In the genomic region with DNA sequence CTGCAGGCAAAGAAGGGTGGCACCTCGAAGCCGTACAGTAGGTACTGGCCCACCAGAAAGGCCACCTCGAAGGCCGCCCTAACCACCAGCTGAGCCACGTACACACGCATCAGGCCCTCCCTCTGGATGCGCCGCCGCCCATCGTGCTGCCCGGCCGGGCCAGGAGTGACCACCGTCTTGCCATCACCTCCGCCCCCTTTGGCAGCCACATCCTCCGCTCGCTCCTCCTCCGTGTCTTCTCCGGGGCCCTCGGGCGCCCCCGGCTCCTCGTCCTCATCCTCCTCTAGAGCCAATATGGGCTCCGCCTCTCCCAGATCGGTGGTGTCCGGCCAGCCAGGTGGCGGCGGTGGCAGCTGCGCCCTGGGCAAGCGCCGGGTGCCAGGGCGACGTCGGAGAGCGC, we compare ENCODE assay signal across 11 mouse cellular contexts. TPM values are rescaled to one million over a fixed set of nuclear protein-coding genes. Genes with fewer than 3 reads are reported as not detected.
A peak's percentile ranks its signal among the peaks of the same experiment; 100 is the strongest.
DNase-seq lines count a peak whose midpoint lies in the region; ATAC-seq and TF ChIP-seq lines count a peak whose summit lies in the region.
"Had no signal": no experiment of that assay in that cellular context is flagged by ENCODE, and none has a peak within 500 bp of the region (broad histone marks: within the 10 kb centered on the region; RNA-seq: fewer than 3 reads in every experiment).

No protein-coding gene starts in this region.

- H3K27ac ChIP-seq in forebrain, embryonic 13.5 days, result no peak overlapping the region
- H3K27ac ChIP-seq in forebrain, embryonic 16.5 days (ENCODE audit: low read length), result no peak overlapping the region
- no peak overlapping the region for H3K27ac ChIP-seq in kidney, embryonic 16.5 days (ENCODE audit: low read length)
- H3K27ac ChIP-seq in ES-Bruce4 (ENCODE audit: insufficient read depth, low read length), result no peak overlapping the region
- H3K27ac ChIP-seq in limb, embryonic 11.5 days (replicated peaks; ENCODE audit: low read depth, low read length), result no peak overlapping the region
- H3K27ac ChIP-seq: hindbrain, embryonic 15.5 days had no signal

- no peak for TF ChIP-seq CTCF in ES-Bruce4 (IDR thresholded peaks at IDR 0.05; ENCODE audit: low read depth, low read length)

- no peak overlapping the region for H3K4me2 ChIP-seq in forebrain, embryonic 13.5 days
- H3K4me2 ChIP-seq in forebrain, embryonic 16.5 days (ENCODE audit: low read length), result no peak overlapping the region
- H3K4me2 ChIP-seq in kidney, embryonic 16.5 days (replicated peaks; ENCODE audit: low read depth, low read length), result peak overlapping the region; percentile 28
- no peak overlapping the region; the same call in 1 of the 2 replicates for H3K4me2 ChIP-seq in limb, embryonic 11.5 days (ENCODE audit: low read depth, severe bottlenecking)

- H3K36me3 ChIP-seq in forebrain, embryonic 13.5 days (ENCODE audit: poor library complexity, severe bottlenecking), result no peaks in the 10 kb centered on the region
- no peaks in the 10 kb centered on the region; the same call in 1 of the 2 replicates for H3K36me3 ChIP-seq in forebrain, embryonic 16.5 days (ENCODE audit: control insufficient read depth, insufficient read depth)
- no peaks in the 10 kb centered on the region for H3K36me3 ChIP-seq in kidney, embryonic 16.5 days (ENCODE audit: insufficient read depth, low read length)
- no peaks in the 10 kb centered on the region for H3K36me3 ChIP-seq in ES-Bruce4 (ENCODE audit: control insufficient read depth, insufficient read depth, low read length, poor library complexity, severe bottlenecking)
- no peaks in the 10 kb centered on the region for H3K36me3 ChIP-seq in limb, embryonic 11.5 days (ENCODE audit: control insufficient read depth, insufficient read depth, low read length)
- H3K36me3 ChIP-seq: hindbrain, embryonic 15.5 days had no signal

- no peak for DNase-seq in kidney, adult 11 months
- no peak for DNase-seq in limb, embryonic 11.5 days (ENCODE audit: low spot score)
- no peak for DNase-seq in layer of hippocampus, postnatal 36 days
- no peak for DNase-seq in adrenal gland, postnatal 14 days
- DNase-seq: cerebellum, postnatal 25 days; midbrain, embryonic 14.5 days had no signal

- H3K27me3 ChIP-seq in forebrain, embryonic 13.5 days, result peaks cover 63% of the 10 kb centered on the region
- H3K27me3 ChIP-seq in forebrain, embryonic 16.5 days (replicated peaks; ENCODE audit: control insufficient read depth, insufficient read depth, low read length), result peaks cover 58% of the 10 kb centered on the region
- peaks cover 54% of the 10 kb centered on the region for H3K27me3 ChIP-seq in kidney, embryonic 16.5 days (ENCODE audit: insufficient read depth, low read length)
- peaks cover 11% of the 10 kb centered on the region; the same call in 1 of the 2 replicates for H3K27me3 ChIP-seq in ES-Bruce4 (ENCODE audit: control insufficient read depth, insufficient read depth, low read length, poor library complexity, severe bottlenecking)
- peaks cover 44% of the 10 kb centered on the region for H3K27me3 ChIP-seq in limb, embryonic 11.5 days (ENCODE audit: control insufficient read depth, insufficient read depth, low read length)

- no peak for TF ChIP-seq EP300 in ES-Bruce4 (IDR thresholded peaks at IDR 0.05; ENCODE audit: insufficient read depth, low read depth, low read length)

- ATAC-seq in forebrain, embryonic 13.5 days, result no peak
- no peak for ATAC-seq in forebrain, embryonic 16.5 days
- no peak for ATAC-seq in kidney, embryonic 16.5 days (ENCODE audit: low FRiP score, low TSS enrichment)
- ATAC-seq in limb, embryonic 11.5 days (ENCODE audit: insufficient number of reproducible peaks, low FRiP score, low TSS enrichment, low read depth), result no peak

- TF ChIP-seq POLR2A in ES-Bruce4 (IDR thresholded peaks at IDR 0.05; ENCODE audit: insufficient read depth, low read length), result no peak

- 0 out of 2 replicates have a peak overlapping the region, but pooled peaks have one; percentile 3 for H3K4me3 ChIP-seq in forebrain, embryonic 13.5 days
- no peak overlapping the region for H3K4me3 ChIP-seq in forebrain, embryonic 16.5 days (replicated peaks; ENCODE audit: low read length)
- peak overlapping the region; percentile 28 for H3K4me3 ChIP-seq in kidney, embryonic 16.5 days (ENCODE audit: low read length)
- H3K4me3 ChIP-seq in ES-Bruce4 (ENCODE audit: low read depth, low read length), result peak overlapping the region; percentile 83
- 0 out of 2 replicates have a peak overlapping the region, but pooled peaks have one; percentile 6 for H3K4me3 ChIP-seq in limb, embryonic 11.5 days (ENCODE audit: low read depth, low read length)
- H3K4me3 ChIP-seq: hindbrain, embryonic 15.5 days had no signal

- H3K4me1 ChIP-seq in forebrain, embryonic 13.5 days, result no peaks in the 10 kb centered on the region
- H3K4me1 ChIP-seq in forebrain, embryonic 16.5 days (replicated peaks; ENCODE audit: control insufficient read depth, insufficient read depth, low read length), result peaks cover 2% of the 10 kb centered on the region
- 0 out of 2 replicates have a peak, but pooled peaks cover 9% of the 10 kb centered on the region for H3K4me1 ChIP-seq in kidney, embryonic 16.5 days (ENCODE audit: insufficient read depth, low read length)
- no peaks in the 10 kb centered on the region for H3K4me1 ChIP-seq in ES-Bruce4 (ENCODE audit: control insufficient read depth, insufficient read depth, low read length)
- no peaks in the 10 kb centered on the region for H3K4me1 ChIP-seq in limb, embryonic 11.5 days (ENCODE audit: control insufficient read depth, insufficient read depth, low read length)

- H3K9me3 ChIP-seq in forebrain, embryonic 13.5 days (replicated peaks), result no peaks in the 10 kb centered on the region
- H3K9me3 ChIP-seq in forebrain, embryonic 16.5 days (ENCODE audit: control insufficient read depth, low read length), result no peaks in the 10 kb centered on the region
- H3K9me3 ChIP-seq in kidney, embryonic 16.5 days (ENCODE audit: low read length), result no peaks in the 10 kb centered on the region
- H3K9me3 ChIP-seq in ES-Bruce4 (replicated peaks; ENCODE audit: control insufficient read depth, insufficient read depth, low read length, poor library complexity, severe bottlenecking), result no peaks in the 10 kb centered on the region
- no peaks in the 10 kb centered on the region for H3K9me3 ChIP-seq in limb, embryonic 11.5 days (ENCODE audit: control insufficient read depth, low read length)
- H3K9me3 ChIP-seq: hindbrain, embryonic 15.5 days had no signal

- H3K9ac ChIP-seq in forebrain, embryonic 13.5 days, result no peak overlapping the region
- H3K9ac ChIP-seq in forebrain, embryonic 16.5 days (replicated peaks; ENCODE audit: low read depth, low read length), result no peak overlapping the region
- H3K9ac ChIP-seq in kidney, embryonic 16.5 days (replicated peaks; ENCODE audit: low read length), result no peak overlapping the region
- peak overlapping the region; percentile 60 for H3K9ac ChIP-seq in ES-Bruce4 (ENCODE audit: low read depth, poor library complexity, severe bottlenecking)
- H3K9ac ChIP-seq in limb, embryonic 11.5 days (ENCODE audit: low read length), result no peak overlapping the region
- H3K9ac ChIP-seq: hindbrain, embryonic 15.5 days had no signal

- WGBS in forebrain, embryonic 13.5 days, result 8% methylated on average over 34 of the region's 34 CpGs
- 7% methylated on average over 34 of the region's 34 CpGs for WGBS in forebrain, embryonic 16.5 days
- 10% methylated on average over 31 of the region's 34 CpGs for WGBS in kidney, embryonic 16.5 days
- WGBS in limb, embryonic 11.5 days, result 9% methylated on average over 31 of the region's 34 CpGs

RNA-seq across cellular contexts. Expression of a gene that starts 6.1 kb away (rescaled TPM):
- not detected in 2 replicates for polyA plus RNA-seq in forebrain, embryonic 13.5 days (2015; fragmentation: Nextera tagmentation; extraction: Ambion mirVana)
- 0.11 and 0.30 TPM in 2 replicates for polyA plus RNA-seq in forebrain, embryonic 16.5 days (2015; fragmentation: Nextera tagmentation; extraction: Ambion mirVana)
- polyA plus RNA-seq in kidney, embryonic 16.5 days (2015; fragmentation: Nextera tagmentation; extraction: Ambion mirVana), result 0.36 and 0.67 TPM in 2 replicates
- polyA plus RNA-seq in ES-Bruce4 (2011; ENCODE audit: insufficient read depth, insufficient read length, low read depth, missing spikeins), result not detected in 2 replicates
- 0.15 and 0.20 TPM in 2 replicates for polyA plus RNA-seq in limb, embryonic 11.5 days (2014; fragmentation: Nextera tagmentation; extraction: Ambion mirVana)
- total RNA-seq in layer of hippocampus, postnatal 36 days (2021), result 10 to 100 TPM; 15.7 to 16.9 TPM
- 0.30 and 0.56 TPM in 2 replicates for total RNA-seq in adrenal gland, postnatal 14 days (2021)

RNA-seq across cellular contexts. Expression of a gene that starts 13.4 kb away (rescaled TPM):
- polyA plus RNA-seq in forebrain, embryonic 13.5 days (2015; fragmentation: Nextera tagmentation; extraction: Ambion mirVana), result 6.8 and 7.5 TPM in 2 replicates
- 7.9 and 8.0 TPM in 2 replicates for polyA plus RNA-seq in forebrain, embryonic 16.5 days (2015; fragmentation: Nextera tagmentation; extraction: Ambion mirVana)
- 6.9 and 8.5 TPM in 2 replicates for polyA plus RNA-seq in kidney, embryonic 16.5 days (2015; fragmentation: Nextera tagmentation; extraction: Ambion mirVana)
- polyA plus RNA-seq in ES-Bruce4 (2011; ENCODE audit: insufficient read depth, insufficient read length, low read depth, missing spikeins), result 3.0 and 4.0 TPM in 2 replicates
- polyA plus RNA-seq in limb, embryonic 11.5 days (2014; fragmentation: Nextera tagmentation; extraction: Ambion mirVana), result 1.5 and 2.1 TPM in 2 replicates
- 1 to 10 TPM; 8.5 to 8.6 TPM for total RNA-seq in layer of hippocampus, postnatal 36 days (2021)
- 18.3 and 19.4 TPM in 2 replicates for total RNA-seq in adrenal gland, postnatal 14 days (2021)

RNA-seq across cellular contexts. Expression of a gene that starts 15.1 kb away (rescaled TPM):
- 127 and 131 TPM in 2 replicates for polyA plus RNA-seq in forebrain, embryonic 13.5 days (2015; fragmentation: Nextera tagmentation; extraction: Ambion mirVana)
- 181 and 201 TPM in 2 replicates for polyA plus RNA-seq in forebrain, embryonic 16.5 days (2015; fragmentation: Nextera tagmentation; extraction: Ambion mirVana)
- 134 and 141 TPM in 2 replicates for polyA plus RNA-seq in kidney, embryonic 16.5 days (2015; fragmentation: Nextera tagmentation; extraction: Ambion mirVana)
- polyA plus RNA-seq in ES-Bruce4 (2011; ENCODE audit: insufficient read depth, insufficient read length, low read depth, missing spikeins), result 54.0 and 54.9 TPM in 2 replicates
- 136 and 149 TPM in 2 replicates for polyA plus RNA-seq in limb, embryonic 11.5 days (2014; fragmentation: Nextera tagmentation; extraction: Ambion mirVana)
- total RNA-seq in layer of hippocampus, postnatal 36 days (2021), result 100 to 1,000 TPM; 127 to 155 TPM
- 69.1 and 71.8 TPM in 2 replicates for total RNA-seq in adrenal gland, postnatal 14 days (2021)

RNA-seq across cellular contexts. Expression of a gene that starts 25.4 kb away (rescaled TPM):
- 103 TPM in 2 replicates for polyA plus RNA-seq in forebrain, embryonic 13.5 days (2015; fragmentation: Nextera tagmentation; extraction: Ambion mirVana)
- 87.6 and 95.9 TPM in 2 replicates for polyA plus RNA-seq in forebrain, embryonic 16.5 days (2015; fragmentation: Nextera tagmentation; extraction: Ambion mirVana)
- 103 and 104 TPM in 2 replicates for polyA plus RNA-seq in kidney, embryonic 16.5 days (2015; fragmentation: Nextera tagmentation; extraction: Ambion mirVana)
- polyA plus RNA-seq in ES-Bruce4 (2011; ENCODE audit: insufficient read depth, insufficient read length, low read depth, missing spikeins), result 41.7 and 48.2 TPM in 2 replicates
- polyA plus RNA-seq in limb, embryonic 11.5 days (2014; fragmentation: Nextera tagmentation; extraction: Ambion mirVana), result 104 and 106 TPM in 2 replicates
- total RNA-seq in layer of hippocampus, postnatal 36 days (2021), result 10 to 100 TPM; 33.2 to 38.3 TPM
- total RNA-seq in adrenal gland, postnatal 14 days (2021), result 68.3 and 69.2 TPM in 2 replicates

RNA-seq across cellular contexts. Expression of a gene that starts 31.2 kb away (rescaled TPM):
- polyA plus RNA-seq in forebrain, embryonic 13.5 days (2015; fragmentation: Nextera tagmentation; extraction: Ambion mirVana), result 32.3 and 35.1 TPM in 2 replicates
- 21.7 and 27.3 TPM in 2 replicates for polyA plus RNA-seq in forebrain, embryonic 16.5 days (2015; fragmentation: Nextera tagmentation; extraction: Ambion mirVana)
- 33.6 and 34.7 TPM in 2 replicates for polyA plus RNA-seq in kidney, embryonic 16.5 days (2015; fragmentation: Nextera tagmentation; extraction: Ambion mirVana)
- polyA plus RNA-seq in ES-Bruce4 (2011; ENCODE audit: insufficient read depth, insufficient read length, low read depth, missing spikeins), result 14.3 and 15.3 TPM in 2 replicates
- polyA plus RNA-seq in limb, embryonic 11.5 days (2014; fragmentation: Nextera tagmentation; extraction: Ambion mirVana), result 41.7 and 41.8 TPM in 2 replicates
- 10 to 100 TPM; 24.0 to 25.2 TPM for total RNA-seq in layer of hippocampus, postnatal 36 days (2021)
- 27.1 and 29.1 TPM in 2 replicates for total RNA-seq in adrenal gland, postnatal 14 days (2021)
